Mouse (Mus musculus) retina, embryonic 14.5 days (tissue): Measurements from ENCODE around the gene Dgkd.

Experiments
- DNase-seq: peaks from one replicate; pipeline ENCODE4 v3.0.0-alpha.2; 2015; ENCODE audit warnings: low spot score

The Dgkd gene

GRCm38 (mm10) chr1:87881726-87882125, 28.6 kb downstream of the Dgkd start:
- no peak for DNase-seq

- DNase-seq: no peak
These were observed 29.5 kb downstream of the Dgkd start for GRCm38 (mm10) chr1:87882554-87882953.

GRCm38 (mm10) chr1:87890960-87891359, 37.9 kb downstream of the Dgkd start:
- DNase-seq: no peak

GRCm38 (mm10) chr1:87891634-87892033, 38.5 kb downstream of the Dgkd start:
- DNase-seq: no peak

- DNase-seq: no peak
These were observed 39.4 kb downstream of the Dgkd start for GRCm38 (mm10) chr1:87892499-87892898.

GRCm38 (mm10) chr1:87893414-87893813, 40.3 kb downstream of the Dgkd start:
- no peak for DNase-seq

GRCm38 (mm10) chr1:87896921-87897320, 43.8 kb downstream of the Dgkd start:
- no peak for DNase-seq

- no peak for DNase-seq
These were observed 46.6 kb downstream of the Dgkd start for GRCm38 (mm10) chr1:87899701-87900100.

GRCm38 (mm10) chr1:87900979-87901378, 47.9 kb downstream of the Dgkd start:
- no peak for DNase-seq

- DNase-seq: no peak
These were observed 49.1 kb downstream of the Dgkd start for GRCm38 (mm10) chr1:87902186-87902585.

GRCm38 (mm10) chr1:87906361-87906956, 53.4 kb downstream of the Dgkd start:
- DNase-seq: no peak

- no peak for DNase-seq
These were observed 54.9 kb downstream of the Dgkd start for GRCm38 (mm10) chr1:87908006-87908405.

- no peak for DNase-seq
These were observed 55.6 kb downstream of the Dgkd start for GRCm38 (mm10) chr1:87908736-87909135.

- DNase-seq: no peak
These were observed 56.5 kb downstream of the Dgkd start for GRCm38 (mm10) chr1:87909565-87909964.

- DNase-seq: no peak
These were observed 57.3 kb downstream of the Dgkd start for GRCm38 (mm10) chr1:87910428-87910827.

GRCm38 (mm10) chr1:87913356-87913755, 60.3 kb downstream of the Dgkd start:
- DNase-seq: no peak

GRCm38 (mm10) chr1:87917361-87917760, 64.3 kb downstream of the Dgkd start:
- DNase-seq: no peak

- DNase-seq: no peak
These were observed 65.0 kb downstream of the Dgkd start for GRCm38 (mm10) chr1:87918061-87918460.

- DNase-seq: no peak
These were observed 67.0 kb downstream of the Dgkd start for GRCm38 (mm10) chr1:87920056-87920614.

- DNase-seq: peak; percentile 64
These were observed 69.6 kb downstream of the Dgkd start for GRCm38 (mm10) chr1:87922666-87923065.

- DNase-seq: no peak
These were observed 71.8 kb downstream of the Dgkd start for GRCm38 (mm10) chr1:87924888-87925287.

- DNase-seq: no peak
These were observed 76.6 kb downstream of the Dgkd start for GRCm38 (mm10) chr1:87929730-87930129.

- no peak for DNase-seq
These were observed 80.0 kb downstream of the Dgkd start for GRCm38 (mm10) chr1:87933051-87933450.

- DNase-seq: no peak
These were observed 82.0 kb downstream of the Dgkd start for GRCm38 (mm10) chr1:87935095-87935494.
